Mouse (Mus musculus) spleen, embryonic (tissue): ENCODE data around the gene Snx30.

Source experiments
- CTCF ChIA-PET: fragments of 350-600 bp; sonication (Branson Sonifier 250); formaldehyde crosslinking; loops from one replicate; lab custom pipeline; 2022; lab: Charles Lee

The Snx30 gene

GRCm38 (mm10) chr4:59862335-59862734, 56.7 kb downstream of the Snx30 start:
- CTCF ChIA-PET: interaction anchor here (0.5 kb wide), 1 partner anchor 14 kb away, joined by 3 read pairs; no protein-coding TSS in a partner anchor

GRCm38 (mm10) chr4:59863869-59864268, 58.2 kb downstream of the Snx30 start:
- CTCF ChIA-PET: interaction anchor here (0.6 kb wide), 1 partner anchor 256 kb away, joined by 3 read pairs; no protein-coding TSS in a partner anchor

GRCm38 (mm10) chr4:59868086-59868485, 62.4 kb downstream of the Snx30 start:
- CTCF ChIA-PET: no interaction called here

GRCm38 (mm10) chr4:59869488-59870057, 63.9 kb downstream of the Snx30 start:
- CTCF ChIA-PET: no interaction called here

GRCm38 (mm10) chr4:59870433-59870832, 64.8 kb downstream of the Snx30 start:
- CTCF ChIA-PET: interaction anchor here (1.2 to 1.6 kb wide), 2 partner anchors 20 to 84 kb away, joined by 4 to 10 read pairs; no protein-coding TSS in a partner anchor

GRCm38 (mm10) chr4:59870859-59871591, 65.4 kb downstream of the Snx30 start:
- CTCF ChIA-PET: interaction anchor here (0.6 to 1.6 kb wide), 3 partner anchors 20 to 531 kb away, joined by 4 to 13 read pairs (median 10); no protein-coding TSS in a partner anchor

- CTCF ChIA-PET: interaction anchor here (0.7 kb wide), 1 partner anchor 25 kb away, joined by 3 read pairs; no protein-coding TSS in a partner anchor
These were observed 67.6 kb downstream of the Snx30 start for GRCm38 (mm10) chr4:59873240-59873639.

- CTCF ChIA-PET: no interaction called here
These were observed 68.2 kb downstream of the Snx30 start for GRCm38 (mm10) chr4:59873830-59874229.

GRCm38 (mm10) chr4:59876570-59876969, 70.9 kb downstream of the Snx30 start:
- CTCF ChIA-PET: interaction anchor here (1.0 kb wide), 1 partner anchor 10 kb away, joined by 9 read pairs; no protein-coding TSS in a partner anchor

GRCm38 (mm10) chr4:59877025-59877424, 71.4 kb downstream of the Snx30 start:
- CTCF ChIA-PET: no interaction called here

- CTCF ChIA-PET: no interaction called here
These were observed 73.0 kb downstream of the Snx30 start for GRCm38 (mm10) chr4:59878595-59878994.

GRCm38 (mm10) chr4:59879444-59879843, 73.8 kb downstream of the Snx30 start:
- CTCF ChIA-PET: interaction anchor here (0.7 kb wide), 1 partner anchor 555 kb away, joined by 3 read pairs; no protein-coding TSS in a partner anchor

GRCm38 (mm10) chr4:59880725-59881124, 75.1 kb downstream of the Snx30 start:
- CTCF ChIA-PET: interaction anchor here (0.5 to 0.6 kb wide), 2 partner anchors 23 to 1015 kb away, joined by 3 to 6 read pairs; no protein-coding TSS in a partner anchor

GRCm38 (mm10) chr4:59881210-59881609, 75.6 kb downstream of the Snx30 start:
- CTCF ChIA-PET: interaction anchor here (0.6 kb wide), 1 partner anchor 23 kb away, joined by 6 read pairs; no protein-coding TSS in a partner anchor

- CTCF ChIA-PET: no interaction called here
These were observed 78.6 kb downstream of the Snx30 start for GRCm38 (mm10) chr4:59884136-59884696.

- CTCF ChIA-PET: no interaction called here
These were observed 80.6 kb downstream of the Snx30 start for GRCm38 (mm10) chr4:59886281-59886680.

GRCm38 (mm10) chr4:59887011-59887410, 81.4 kb downstream of the Snx30 start:
- CTCF ChIA-PET: no interaction called here

- CTCF ChIA-PET: no interaction called here
These were observed 82.4 kb downstream of the Snx30 start for GRCm38 (mm10) chr4:59888014-59888413.

- CTCF ChIA-PET: no interaction called here
These were observed 84.5 kb downstream of the Snx30 start for GRCm38 (mm10) chr4:59890086-59890600.

GRCm38 (mm10) chr4:59891723-59892416, 86.2 kb downstream of the Snx30 start:
- CTCF ChIA-PET: interaction anchor here (0.6 kb wide), 1 partner anchor 35 kb away, joined by 20 read pairs; no protein-coding TSS in a partner anchor

- CTCF ChIA-PET: no interaction called here
These were observed 87.1 kb downstream of the Snx30 start for GRCm38 (mm10) chr4:59892731-59893130.
